Mouse (Mus musculus) liver, adult (tissue): ENCODE measurements around the gene Pipox.

Source experiments
- GATA4 ChIP-seq: IDR thresholded peaks from 2 replicates; pipeline ENCODE4 v1.6.1; 2014; ENCODE audit warnings: mild to moderate bottlenecking, low read length; ENCODE audit not compliant: insufficient replicate concordance

Pipox gene

GRCm38 (mm10) chr11:77896820-77897805, 3.2 kb upstream of the Pipox start:
- TF ChIP-seq GATA4: no peak

- TF ChIP-seq GATA4: no peak
Observed at GRCm38 (mm10) chr11:77896480-77896819, 2.6 kb upstream of the Pipox start.

- TF ChIP-seq GATA4: no peak
Observed at GRCm38 (mm10) chr11:77896011-77896410, 2.1 kb upstream of the Pipox start.

DNA sequence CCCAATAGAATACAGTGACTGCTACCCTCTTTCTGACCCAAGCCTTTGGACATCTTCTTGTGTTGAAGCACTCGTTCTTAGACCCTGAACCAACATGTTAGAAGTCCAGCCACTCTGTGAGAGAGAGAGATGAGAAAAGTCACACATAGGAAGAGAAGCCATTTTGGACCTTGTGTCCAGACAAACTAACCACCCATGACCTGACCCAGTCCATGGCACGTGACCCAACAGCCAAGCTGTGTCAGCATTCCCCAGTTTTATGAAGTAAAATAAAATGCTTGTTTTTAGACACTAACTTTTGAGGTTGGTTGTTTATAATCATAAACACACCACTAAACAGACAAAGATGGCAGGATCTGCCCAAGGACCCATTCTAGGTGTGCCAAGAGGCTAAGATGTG, 1.1 kb upstream of the Pipox start:
- no peak for TF ChIP-seq GATA4

GRCm38 (mm10) chr11:77893283-77893682, 613 bp downstream of the Pipox start:
- TF ChIP-seq GATA4: no peak

DNA sequence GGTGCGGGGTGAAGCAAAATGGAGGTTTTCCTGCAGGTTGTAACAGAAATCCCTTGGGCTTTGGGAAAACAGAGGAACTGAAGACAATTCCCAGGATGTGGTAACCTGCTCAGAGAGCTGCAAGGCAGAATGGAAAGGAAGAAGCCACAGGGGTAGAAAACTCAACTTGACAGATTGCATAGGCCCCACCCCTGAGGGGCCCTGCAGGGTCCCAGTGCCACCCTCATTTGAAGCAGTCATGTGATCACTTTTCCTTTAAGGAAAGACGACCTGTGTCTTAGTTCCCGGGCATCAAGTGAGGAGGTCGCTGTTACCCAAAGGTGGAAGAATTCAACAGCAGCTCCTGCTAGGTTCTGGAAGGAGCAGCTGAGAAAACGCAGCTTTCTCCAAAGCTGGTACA, 1.0 kb downstream of the Pipox start:
- TF ChIP-seq GATA4: no peak

DNA sequence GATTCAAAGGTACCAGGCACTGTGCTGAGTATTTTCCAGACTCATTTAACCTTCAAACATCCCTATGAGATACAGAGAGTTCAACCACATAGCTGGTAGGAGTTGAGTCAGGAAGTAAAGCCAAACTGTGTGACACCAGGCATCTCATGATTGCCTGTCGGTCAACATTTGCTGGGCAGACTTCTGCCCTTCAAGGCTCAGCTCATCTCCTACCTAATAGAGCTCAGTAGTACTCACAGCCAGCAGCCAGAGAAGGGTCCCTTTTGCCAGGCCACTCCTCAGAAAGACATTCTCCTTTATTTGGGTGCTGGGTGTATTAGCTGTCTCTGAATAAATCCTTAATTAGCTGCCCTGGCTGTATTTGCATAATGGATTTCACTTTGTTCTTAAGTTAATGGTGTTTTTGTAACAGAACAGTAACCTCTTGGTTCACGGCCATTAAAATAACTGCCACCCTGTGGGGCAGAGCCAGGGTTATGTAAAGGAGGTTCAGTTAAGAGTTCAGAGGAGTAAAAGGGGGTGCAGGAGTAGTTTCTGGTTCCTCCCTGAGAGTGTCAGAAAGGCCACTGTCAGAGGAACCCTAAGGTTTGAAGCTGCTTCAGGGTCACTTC, 3.1 kb downstream of the Pipox start:
- TF ChIP-seq GATA4: no peak

- TF ChIP-seq GATA4: no peak
Observed at GRCm38 (mm10) chr11:77889484-77889883, 4.4 kb downstream of the Pipox start.

DNA sequence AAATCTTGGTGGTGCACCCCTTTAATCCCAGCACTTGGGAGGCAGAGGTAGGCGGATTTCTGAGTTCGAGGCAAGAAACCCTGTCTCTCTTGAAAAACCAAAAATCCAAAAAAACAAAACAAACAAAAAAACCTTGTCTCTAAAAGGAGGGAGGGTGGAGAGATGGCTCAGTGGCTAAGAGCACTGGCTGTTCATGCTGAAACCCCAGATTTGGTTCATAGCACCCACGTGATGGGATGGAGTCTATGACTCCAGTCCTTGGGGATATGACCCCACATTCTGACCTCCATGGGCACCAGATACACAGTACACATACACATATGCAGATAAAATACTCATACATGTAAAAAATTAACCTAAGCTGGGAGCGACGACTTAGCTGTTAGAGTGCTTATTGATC, 5.0 kb downstream of the Pipox start:
- TF ChIP-seq GATA4: no peak

DNA sequence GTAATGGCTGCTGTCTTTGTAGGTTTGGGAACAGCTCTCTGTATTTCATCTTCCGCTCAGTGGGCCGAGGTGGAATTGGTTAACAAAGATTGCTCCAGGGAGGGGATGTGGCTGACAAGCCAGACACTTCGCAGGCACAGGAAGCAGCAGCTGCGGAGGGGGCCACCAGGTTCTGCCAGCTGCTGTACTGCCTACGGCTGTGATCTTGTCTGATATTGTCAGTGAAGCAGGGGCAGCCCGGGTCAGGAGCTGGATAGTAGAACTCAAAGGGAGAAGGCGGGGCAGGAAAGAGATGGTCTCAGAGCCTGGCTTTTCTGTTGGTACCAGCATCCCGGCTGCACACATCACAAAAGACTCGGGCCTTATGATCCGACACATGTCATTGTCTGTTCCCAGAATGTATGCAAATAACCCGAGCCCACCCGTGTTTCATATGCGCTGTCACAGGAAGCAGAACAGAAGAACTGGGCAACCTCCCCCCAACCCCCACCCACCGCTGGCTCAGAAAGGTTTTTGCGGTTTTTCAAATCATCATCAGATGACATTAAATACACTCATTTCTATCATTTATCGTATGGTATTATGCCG, 6.4 kb downstream of the Pipox start:
- TF ChIP-seq GATA4: no peak

DNA sequence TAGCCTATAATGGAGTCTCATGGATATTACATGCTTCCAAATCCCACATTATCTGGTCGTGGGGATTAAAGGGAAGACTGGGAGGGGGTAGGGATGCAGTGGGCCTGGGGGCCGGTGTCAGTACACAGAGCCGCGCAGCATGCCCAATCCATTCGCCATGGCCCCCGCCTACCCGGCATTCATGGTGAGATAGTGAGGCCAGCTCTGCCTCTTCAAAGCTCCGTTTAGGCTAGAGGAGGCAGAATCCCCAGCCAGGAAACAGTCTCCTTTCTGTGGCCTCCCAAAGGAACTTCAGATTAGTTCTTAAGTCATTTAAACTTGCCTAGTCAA, 8.7 kb downstream of the Pipox start:
- no peak for TF ChIP-seq GATA4

GRCm38 (mm10) chr11:77884524-77885245, 9.2 kb downstream of the Pipox start:
- TF ChIP-seq GATA4: no peak

DNA sequence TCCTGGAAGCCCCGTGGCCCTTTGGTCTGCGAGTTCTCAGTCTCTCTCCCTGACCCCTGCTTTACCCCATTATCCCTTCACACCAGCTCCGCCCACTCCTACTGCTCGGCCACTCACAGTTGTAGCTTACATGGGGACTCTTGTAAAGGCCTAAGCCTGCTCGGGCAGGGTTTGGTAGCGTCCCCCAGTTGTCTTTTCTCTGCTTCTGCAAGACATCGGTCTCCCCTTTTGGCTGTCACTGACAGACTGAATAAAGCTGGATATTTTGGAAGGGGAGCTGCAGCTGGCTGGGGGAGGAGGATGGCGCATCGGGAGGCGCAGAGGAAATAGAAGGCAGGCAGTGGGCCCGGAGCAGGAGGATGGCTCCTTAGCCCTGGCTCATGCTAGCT, 17.1 kb downstream of the Pipox start:
- no peak for TF ChIP-seq GATA4

DNA sequence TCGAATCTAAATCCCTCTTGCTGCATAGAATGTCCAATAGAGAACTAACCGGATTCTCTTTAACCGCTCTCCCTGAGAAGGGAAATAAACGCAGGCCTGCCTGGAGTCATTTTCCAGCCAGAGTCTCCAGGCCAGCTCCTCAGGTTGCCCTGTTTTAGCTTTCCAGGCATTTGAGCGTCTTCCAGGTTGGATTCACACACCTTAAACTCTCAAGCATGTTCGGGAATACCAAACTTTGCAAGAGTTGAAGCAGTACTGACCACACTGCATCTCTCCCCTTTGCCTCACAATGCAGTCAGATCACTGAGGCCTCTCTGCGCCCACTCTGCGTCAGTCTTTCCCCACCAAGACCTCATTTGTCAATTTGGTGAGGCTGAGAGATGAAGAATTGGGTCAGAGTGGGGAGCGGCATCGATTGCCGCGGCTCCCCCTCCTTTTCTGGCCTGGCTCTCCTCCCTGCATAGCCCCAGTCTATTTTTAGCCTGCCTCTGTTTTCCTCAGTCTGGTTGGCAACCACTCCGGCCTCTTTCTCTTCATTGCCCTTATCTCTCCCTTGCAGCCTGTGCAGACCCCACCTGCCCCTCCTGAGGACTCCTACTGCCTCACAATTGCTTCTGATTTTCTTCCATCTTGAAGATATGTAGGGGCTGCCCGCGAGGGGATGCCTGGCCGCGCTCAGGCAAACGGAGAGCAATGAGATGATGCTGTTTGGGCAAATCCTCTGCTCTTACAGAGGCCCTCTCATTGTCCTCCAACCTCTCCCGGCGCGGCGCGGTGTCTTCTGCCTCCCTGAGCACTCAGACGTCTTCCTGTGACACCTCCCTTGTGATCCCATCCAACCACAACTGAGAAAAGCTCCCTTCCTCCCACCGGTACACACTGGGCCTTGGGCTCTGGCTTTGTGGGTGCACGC, 17.8 kb downstream of the Pipox start:
- no peak for TF ChIP-seq GATA4

DNA sequence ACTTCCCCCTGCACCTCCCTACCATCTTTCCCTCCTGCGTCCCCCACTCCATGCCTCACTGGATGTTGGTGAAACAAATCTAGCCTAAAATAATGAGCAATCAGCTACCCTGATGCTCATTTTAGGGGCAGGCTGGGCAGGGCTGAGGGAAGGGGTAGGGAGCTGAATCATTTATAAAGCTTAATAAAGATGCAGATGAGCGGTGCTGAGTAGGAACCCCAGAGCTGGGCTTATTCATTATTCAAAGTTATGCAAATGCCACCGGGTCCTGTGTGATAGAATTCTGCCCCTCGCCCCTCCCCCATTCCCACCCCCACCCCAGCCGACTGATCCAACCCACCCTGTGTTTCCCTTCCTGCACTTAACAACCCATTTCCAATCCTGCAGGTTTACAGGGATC, 18.6 kb downstream of the Pipox start:
- no peak for TF ChIP-seq GATA4
